Mouse (Mus musculus) thymus, adult 2 months (tissue): Measurements from ENCODE around the gene Zscan21.
A peak's percentile ranks its signal among the peaks of the same experiment; 100 is the strongest.

Source experiments
- CTCF ChIP-seq: fragments of 200-500 bp; IDR thresholded peaks from 2 replicates; pipeline ENCODE4 v1.5.1; 2012; ENCODE audit warnings: mild to moderate bottlenecking, control low read depth, low read length, moderate library complexity, borderline replicate concordance; ENCODE audit not compliant: control insufficient read depth, poor library complexity, insufficient read depth; ENCODE audit errors: extremely low read depth
- POLR2A ChIP-seq: fragments of 200-500 bp; IDR thresholded peaks from 2 replicates; pipeline ENCODE4 v1.6.1; 2012; ENCODE audit warnings: mild to moderate bottlenecking, low read length, control low read depth, moderate library complexity; ENCODE audit not compliant: control insufficient read depth, poor library complexity, insufficient read depth; ENCODE audit errors: extremely low read depth

- no peak for TF ChIP-seq CTCF
- TF ChIP-seq POLR2A = peak; percentile 28
Observed at GRCm38 (mm10) chr5:138170936-138171561, 54.3 kb downstream of the Zscan21 start.
